Mouse (Mus musculus): ENCODE measurements around the gene Asb5. TPM values are rescaled to one million over a fixed set of nuclear protein-coding genes. Genes with fewer than 3 reads are reported as not detected.

The Asb5 gene
- polyA plus RNA-seq, 1 experiment from 2014 or later = 1.1 TPM

GRCm38 (mm10) chr8:54525606-54526005 lies 3.8 kb upstream of the Asb5 start:
- Histone ChIP-seq H3K27ac (ENCODE audit: low read depth) (no peak overlapping the region), H3K9me3 (ENCODE audit: low read length) (no peaks in the 10 kb centered on the region), H3K27me3 (ENCODE audit: insufficient read depth, low read length) (no peaks in the 10 kb centered on the region), H3K4me3 (ENCODE audit: low read depth, low read length) (no peak overlapping the region), H3K4me2 (ENCODE audit: low read depth, low read length) (no peak overlapping the region), H3K9ac (replicated peaks) (no peak overlapping the region), H3K36me3 (replicated peaks; ENCODE audit: insufficient read depth, low read length) (peaks cover 30% of the 10 kb centered on the region), H3K4me1 (ENCODE audit: insufficient read depth) (peaks cover 14% of the 10 kb centered on the region)
- ATAC-seq (no peak), DNase-seq (peak; percentile 20)
- TF ChIP-seq EP300 (IDR thresholded peaks at IDR 0.05; ENCODE audit: low read depth) = no peak
- TF ChIP-seq CTCF (IDR thresholded peaks at IDR 0.05; ENCODE audit: low read depth) = no peak
- 81% methylated on average over 2 of the region's 2 CpGs for WGBS (ENCODE audit: insufficient replicate concordance)

GRCm38 (mm10) chr8:54526700-54527099 lies 2.7 kb upstream of the Asb5 start:
- no peak overlapping the region for H3K9ac ChIP-seq (replicated peaks)
- H3K9me3 ChIP-seq (ENCODE audit: low read length) = no peaks in the 10 kb centered on the region
- TF ChIP-seq EP300 (IDR thresholded peaks at IDR 0.05; ENCODE audit: low read depth) = no peak
- TF ChIP-seq CTCF (IDR thresholded peaks at IDR 0.05; ENCODE audit: low read depth) = no peak
- ATAC-seq = no peak
- no peak overlapping the region for H3K4me3 ChIP-seq (ENCODE audit: low read depth, low read length)
- H3K4me2 ChIP-seq (ENCODE audit: low read depth, low read length) = no peak overlapping the region
- H3K36me3 ChIP-seq (replicated peaks; ENCODE audit: insufficient read depth, low read length) = peaks cover 20% of the 10 kb centered on the region
- 90% methylated on average over 6 of the region's 6 CpGs for WGBS (ENCODE audit: insufficient replicate concordance)
- no peaks in the 10 kb centered on the region for H3K27me3 ChIP-seq (ENCODE audit: insufficient read depth, low read length)
- H3K4me1 ChIP-seq (ENCODE audit: insufficient read depth) = peaks cover 14% of the 10 kb centered on the region
- no peak for DNase-seq
- H3K27ac ChIP-seq (ENCODE audit: low read depth) = no peak overlapping the region

- no peak for TF ChIP-seq CTCF (IDR thresholded peaks at IDR 0.05; ENCODE audit: low read depth)
- no peak for TF ChIP-seq EP300 (IDR thresholded peaks at IDR 0.05; ENCODE audit: low read depth)
- DNase-seq (no peak), ATAC-seq (no peak)
- Histone ChIP-seq H3K9me3 (ENCODE audit: low read length) (no peaks in the 10 kb centered on the region), H3K36me3 (replicated peaks; ENCODE audit: insufficient read depth, low read length) (peaks cover 12% of the 10 kb centered on the region; the same call in 1 of the 2 replicates), H3K4me1 (ENCODE audit: insufficient read depth) (peaks cover 14% of the 10 kb centered on the region), H3K4me3 (ENCODE audit: low read depth, low read length) (peak overlapping the region; percentile 98), H3K4me2 (ENCODE audit: low read depth, low read length) (peak overlapping the region; percentile 85), H3K9ac (replicated peaks) (peak overlapping the region; percentile 91), H3K27me3 (ENCODE audit: insufficient read depth, low read length) (no peaks in the 10 kb centered on the region), H3K27ac (ENCODE audit: low read depth) (0 out of 2 replicates have a peak overlapping the region, but pooled peaks have one; percentile 95)
- 30% methylated on average over 7 of the region's 7 CpGs for WGBS (ENCODE audit: insufficient replicate concordance)
These were observed 809 bp upstream of the Asb5 start for GRCm38 (mm10) chr8:54528571-54528970.

DNA sequence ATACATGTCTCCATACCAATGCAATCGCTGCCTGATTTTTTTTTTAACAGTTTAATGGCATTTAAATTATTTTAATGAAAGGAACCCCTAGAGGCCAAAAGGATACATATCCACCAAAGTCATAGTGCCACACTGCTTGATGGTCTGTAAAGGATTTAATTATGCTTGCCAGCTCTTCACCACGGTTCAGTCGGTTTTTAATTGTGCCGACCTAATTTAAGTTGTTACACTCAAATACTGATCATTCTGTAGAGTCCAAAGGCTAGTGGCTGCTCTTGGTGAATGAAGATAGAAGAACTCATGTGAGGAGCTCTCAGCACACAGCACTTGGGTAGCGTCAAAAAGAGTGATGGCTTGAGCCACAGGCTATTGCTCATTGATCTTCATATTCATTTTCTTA lies 5.8 kb downstream of the Asb5 start:
- Histone ChIP-seq H3K27me3 (ENCODE audit: insufficient read depth, low read length) (no peaks in the 10 kb centered on the region), H3K4me3 (ENCODE audit: low read depth, low read length) (no peak overlapping the region), H3K9ac (replicated peaks) (no peak overlapping the region), H3K4me1 (ENCODE audit: insufficient read depth) (0 out of 2 replicates have a peak, but pooled peaks cover 3% of the 10 kb centered on the region), H3K9me3 (ENCODE audit: low read length) (no peaks in the 10 kb centered on the region), H3K4me2 (ENCODE audit: low read depth, low read length) (no peak overlapping the region), H3K27ac (ENCODE audit: low read depth) (no peak overlapping the region), H3K36me3 (replicated peaks; ENCODE audit: insufficient read depth, low read length) (no peaks in the 10 kb centered on the region)
- DNase-seq = no peak
- ATAC-seq = no peak
- 88% methylated on average over 5 of the region's 5 CpGs for WGBS (ENCODE audit: insufficient replicate concordance)
- TF ChIP-seq EP300 (IDR thresholded peaks at IDR 0.05; ENCODE audit: low read depth) (no peak), CTCF (IDR thresholded peaks at IDR 0.05; ENCODE audit: low read depth) (no peak)

DNA sequence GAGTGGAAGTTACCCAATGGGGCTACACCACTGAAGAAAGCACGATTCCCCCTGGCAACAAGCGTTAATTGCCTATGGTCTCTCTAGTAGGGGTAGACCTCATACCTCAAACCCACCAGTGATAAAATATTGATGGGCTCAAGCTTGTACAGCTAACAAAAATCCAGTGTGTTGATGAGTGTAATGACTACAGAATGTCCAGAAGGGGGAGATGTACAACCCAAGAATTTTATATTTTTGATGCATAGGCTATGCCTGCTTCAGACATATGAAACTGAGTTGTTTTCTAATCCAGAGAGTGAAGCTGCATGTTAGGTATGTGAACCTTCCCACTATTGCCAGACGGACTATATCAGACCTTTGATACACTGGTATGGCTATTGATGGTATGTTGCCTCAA lies 7.9 kb downstream of the Asb5 start:
- Histone ChIP-seq H3K4me1 (ENCODE audit: insufficient read depth) (no peaks in the 10 kb centered on the region), H3K36me3 (replicated peaks; ENCODE audit: insufficient read depth, low read length) (no peaks in the 10 kb centered on the region), H3K27ac (ENCODE audit: low read depth) (no peak overlapping the region), H3K9me3 (ENCODE audit: low read length) (no peaks in the 10 kb centered on the region), H3K4me2 (ENCODE audit: low read depth, low read length) (no peak overlapping the region), H3K4me3 (ENCODE audit: low read depth, low read length) (no peak overlapping the region), H3K27me3 (ENCODE audit: insufficient read depth, low read length) (no peaks in the 10 kb centered on the region), H3K9ac (replicated peaks) (no peak overlapping the region)
- ATAC-seq (no peak; the same call in 1 of the 2 replicates), DNase-seq (no peak)
- peak; percentile 52 for TF ChIP-seq CTCF (IDR thresholded peaks at IDR 0.05; ENCODE audit: low read depth)
- TF ChIP-seq EP300 (IDR thresholded peaks at IDR 0.05; ENCODE audit: low read depth) = no peak
- 71% methylated on average over 3 of the region's 3 CpGs for WGBS (ENCODE audit: insufficient replicate concordance)

DNA sequence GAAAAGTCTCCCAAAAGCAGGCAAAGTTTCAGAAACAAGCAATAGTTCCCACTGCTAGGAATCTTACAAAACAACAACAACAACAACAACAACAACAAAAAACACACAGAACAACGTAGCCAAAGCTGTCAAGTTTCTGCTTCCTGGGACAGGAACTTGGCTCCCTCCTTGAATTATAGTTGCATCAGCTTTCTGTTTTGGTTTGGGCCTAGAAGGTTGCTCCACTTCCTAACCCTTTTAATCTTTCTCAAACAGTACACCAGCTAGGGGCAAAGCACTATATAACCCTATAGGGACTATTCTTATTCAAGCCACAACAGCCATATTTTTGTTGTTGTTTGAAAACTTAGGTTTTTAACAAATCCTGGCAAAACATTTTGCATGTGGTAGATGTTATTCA lies 12.0 kb downstream of the Asb5 start:
- Histone ChIP-seq H3K27me3 (ENCODE audit: insufficient read depth, low read length) (no peaks in the 10 kb centered on the region), H3K27ac (ENCODE audit: low read depth) (no peak overlapping the region), H3K9me3 (ENCODE audit: low read length) (no peaks in the 10 kb centered on the region), H3K4me2 (ENCODE audit: low read depth, low read length) (no peak overlapping the region), H3K4me1 (ENCODE audit: insufficient read depth) (no peaks in the 10 kb centered on the region), H3K36me3 (replicated peaks; ENCODE audit: insufficient read depth, low read length) (no peaks in the 10 kb centered on the region), H3K4me3 (ENCODE audit: low read depth, low read length) (no peak overlapping the region), H3K9ac (replicated peaks) (no peak overlapping the region)
- TF ChIP-seq EP300 (IDR thresholded peaks at IDR 0.05; ENCODE audit: low read depth) = no peak
- no peak for TF ChIP-seq CTCF (IDR thresholded peaks at IDR 0.05; ENCODE audit: low read depth)
- no peak for DNase-seq
- WGBS (ENCODE audit: insufficient replicate concordance) = 50% methylated on average over 1 of the region's 1 CpGs
- no peak for ATAC-seq

DNA sequence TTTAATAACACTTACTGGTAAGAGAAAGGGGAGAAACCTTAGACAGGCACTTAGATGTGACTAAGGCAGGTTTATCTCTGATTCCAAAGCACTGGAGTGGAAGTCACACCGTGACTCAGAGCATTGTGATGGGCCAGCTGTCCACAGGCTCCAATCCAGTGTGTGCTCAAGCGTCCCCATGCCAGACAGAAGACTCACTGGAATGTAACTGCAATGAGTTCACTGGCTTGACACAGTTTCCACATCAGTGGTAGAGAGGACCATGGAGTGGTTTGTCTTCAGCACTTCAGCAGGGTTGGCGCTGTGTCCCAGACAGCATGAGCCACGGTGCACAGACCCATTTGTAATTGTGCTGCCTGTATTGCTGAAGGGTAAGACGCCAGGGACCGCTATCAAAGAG lies 19.0 kb downstream of the Asb5 start:
- Histone ChIP-seq H3K4me1 (ENCODE audit: insufficient read depth) (no peaks in the 10 kb centered on the region), H3K9ac (replicated peaks) (no peak overlapping the region), H3K27ac (ENCODE audit: low read depth) (no peak overlapping the region), H3K4me2 (ENCODE audit: low read depth, low read length) (no peak overlapping the region), H3K9me3 (ENCODE audit: low read length) (no peaks in the 10 kb centered on the region), H3K27me3 (ENCODE audit: insufficient read depth, low read length) (no peaks in the 10 kb centered on the region), H3K36me3 (replicated peaks; ENCODE audit: insufficient read depth, low read length) (no peaks in the 10 kb centered on the region), H3K4me3 (ENCODE audit: low read depth, low read length) (no peak overlapping the region)
- ATAC-seq (no peak), DNase-seq (no peak)
- WGBS (ENCODE audit: insufficient replicate concordance) = 78% methylated on average over 6 of the region's 6 CpGs
- TF ChIP-seq EP300 (IDR thresholded peaks at IDR 0.05; ENCODE audit: low read depth) (no peak), CTCF (IDR thresholded peaks at IDR 0.05; ENCODE audit: low read depth) (no peak)

Data from liver, postnatal 0 days (tissue).